Mouse (Mus musculus): Measurements from ENCODE around the gene Cd82.

DNA sequence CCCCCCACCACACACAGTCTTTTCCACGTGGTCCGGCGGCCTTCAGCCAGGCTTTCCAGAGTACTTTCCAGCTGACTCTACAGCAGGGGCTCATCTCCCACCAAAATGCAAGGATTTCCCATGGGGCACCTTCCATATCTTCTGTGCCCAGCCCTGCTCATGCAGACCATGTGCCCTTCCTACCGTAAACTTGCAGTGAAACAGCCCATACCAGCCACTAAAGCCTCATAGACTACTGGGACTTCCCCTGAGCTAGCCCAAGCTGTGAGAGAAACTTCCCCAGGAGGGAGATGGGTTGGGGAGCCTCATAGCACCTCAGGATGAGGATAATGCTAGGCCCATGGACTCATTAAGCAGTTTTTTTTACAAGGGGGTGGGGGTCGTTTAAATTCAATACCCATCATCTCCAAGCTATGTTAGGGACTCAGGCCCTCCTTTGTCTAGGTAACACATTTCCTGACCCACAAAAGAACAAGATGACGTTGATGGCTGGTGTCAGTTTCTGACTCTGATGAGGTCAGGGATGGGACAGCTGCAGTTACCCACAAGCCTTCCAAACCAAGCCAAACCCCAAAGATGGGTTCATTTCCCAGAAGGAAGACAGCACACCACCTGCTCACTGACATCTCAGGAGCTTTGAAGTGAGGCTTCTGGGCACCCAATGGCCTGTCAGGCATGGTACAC is 2.0 kb downstream of the Cd82 start:
- no peak for TF ChIP-seq CTCF (IDR thresholded peaks at IDR 0.05; ENCODE audit: low read depth, low read length)
- TF ChIP-seq POLR2A (IDR thresholded peaks at IDR 0.05; ENCODE audit: borderline replicate concordance, low read depth, low read length), result no peak
